Mouse (Mus musculus): ENCODE measurements around the gene Itpa. TPM values are rescaled to one million over a fixed set of nuclear protein-coding genes. Genes with fewer than 3 reads are reported as not detected.

Gene Itpa
- polyA plus RNA-seq, 1 experiment from 2014 or later = 116 TPM

Other genes with a start within 250 kb of the Itpa start
- 75.9 and 91.3 TPM in 2 replicates for gene Vps16, start 243.3 kb upstream of the Itpa start, polyA plus RNA-seq (2014; fragmentation: Nextera tagmentation; extraction: Ambion mirVana)
- gene Pced1a, start 242.9 kb upstream of the Itpa start, polyA plus RNA-seq (2014; fragmentation: Nextera tagmentation; extraction: Ambion mirVana) = 9.0 and 11.3 TPM in 2 replicates
- 158 and 171 TPM in 2 replicates for gene Ptpra, start 217.3 kb upstream of the Itpa start, polyA plus RNA-seq (2014; fragmentation: Nextera tagmentation; extraction: Ambion mirVana)
- 96.8 and 107 TPM in 2 replicates for gene Mrps26, start 103.9 kb upstream of the Itpa start, polyA plus RNA-seq (2014; fragmentation: Nextera tagmentation; extraction: Ambion mirVana)
- gene Oxt, start 91.4 kb upstream of the Itpa start, polyA plus RNA-seq (2014; fragmentation: Nextera tagmentation; extraction: Ambion mirVana) = 0.87 TPM in 1 of 2 replicates, not detected in the other
- not detected in 2 replicates for gene Avp, start 85.1 kb upstream of the Itpa start, polyA plus RNA-seq (2014; fragmentation: Nextera tagmentation; extraction: Ambion mirVana)
- 11.5 and 12.8 TPM in 2 replicates for gene Fastkd5, start 37.6 kb upstream of the Itpa start, polyA plus RNA-seq (2014; fragmentation: Nextera tagmentation; extraction: Ambion mirVana)
- gene Ubox5, start 37.6 kb upstream of the Itpa start, polyA plus RNA-seq (2014; fragmentation: Nextera tagmentation; extraction: Ambion mirVana) = 9.7 and 12.6 TPM in 2 replicates
- 5.3 and 5.7 TPM in 2 replicates for gene Lzts3, start 24.8 kb upstream of the Itpa start, polyA plus RNA-seq (2014; fragmentation: Nextera tagmentation; extraction: Ambion mirVana)
- gene Ddrgk1, start 3.0 kb upstream of the Itpa start, polyA plus RNA-seq (2014; fragmentation: Nextera tagmentation; extraction: Ambion mirVana) = 62.5 and 65.3 TPM in 2 replicates
- gene Slc4a11, start 29.9 kb downstream of the Itpa start, polyA plus RNA-seq (2014; fragmentation: Nextera tagmentation; extraction: Ambion mirVana) = 0.78 and 0.82 TPM in 2 replicates
- 92.5 and 99.6 TPM in 2 replicates for gene 4930402H24Rik, start 238.8 kb downstream of the Itpa start, polyA plus RNA-seq (2014; fragmentation: Nextera tagmentation; extraction: Ambion mirVana)
- gene Atrn, start 238.9 kb downstream of the Itpa start, polyA plus RNA-seq (2014; fragmentation: Nextera tagmentation; extraction: Ambion mirVana) = 22.7 and 22.9 TPM in 2 replicates